Mouse (Mus musculus): ENCODE results near the gene Tns3. TPM values are rescaled to one million over a fixed set of nuclear protein-coding genes. Genes with fewer than 3 reads are reported as not detected.

The Tns3 gene
- polyA plus RNA-seq, 1 experiment from 2014 or later: 45.3 TPM

DNA sequence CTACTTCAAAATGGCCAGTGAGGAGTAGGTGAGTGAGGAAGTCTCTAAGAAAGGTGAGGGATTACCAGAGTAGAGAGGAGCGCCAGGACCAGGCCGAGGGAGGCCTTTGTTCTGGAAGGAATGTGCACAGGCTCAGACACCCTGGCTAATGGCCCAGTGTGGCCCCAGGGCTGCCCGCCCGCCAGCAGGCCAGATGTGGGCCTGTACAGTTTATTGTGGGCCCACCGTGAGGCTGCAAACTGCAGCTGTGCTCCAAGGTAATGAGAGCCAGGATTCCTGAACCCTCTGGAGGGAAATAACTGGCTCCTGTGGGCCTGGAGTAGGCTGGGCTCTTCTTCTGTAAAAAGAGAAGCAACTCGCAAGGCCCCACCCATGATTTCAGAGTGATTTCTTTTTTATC is 5.3 kb downstream of the Tns3 start:
- H3K9ac ChIP-seq: peak overlapping the region; percentile 53; the same call in 1 of the 2 replicates
- H3K27me3 ChIP-seq: no peaks in the 10 kb centered on the region
- peak overlapping the region; percentile 88 for H3K4me2 ChIP-seq (replicated peaks)
- H3K4me3 ChIP-seq: no peak overlapping the region
- 8% methylated on average over 6 of the region's 6 CpGs for WGBS
- peaks cover 9% of the 10 kb centered on the region for H3K9me3 ChIP-seq
- H3K27ac ChIP-seq: peak overlapping the region; percentile 98
- peak; percentile 87 for ATAC-seq (ENCODE audit: low FRiP score, low read depth)
- H3K36me3 ChIP-seq: 0 out of 2 replicates have a peak, but pooled peaks cover 9% of the 10 kb centered on the region
- peaks cover 89% of the 10 kb centered on the region for H3K4me1 ChIP-seq

DNA sequence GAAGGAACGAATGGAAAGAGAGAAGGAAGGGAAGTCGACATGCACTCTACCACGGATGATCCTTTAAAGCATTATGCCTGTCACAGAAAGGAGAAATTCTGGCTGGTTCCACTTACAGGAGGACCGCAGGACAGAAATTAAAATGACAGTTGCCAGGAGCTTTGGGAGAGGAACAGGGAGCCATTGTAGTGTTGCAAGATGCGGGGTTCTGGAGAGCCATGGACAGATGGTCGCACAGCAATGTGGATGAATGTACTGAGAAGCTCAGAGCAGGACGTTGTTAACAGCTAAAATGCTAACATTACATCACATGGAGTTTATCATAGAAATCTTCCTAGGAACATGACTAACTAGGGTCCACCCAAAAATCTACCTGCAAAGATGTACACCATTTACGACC is 6.8 kb downstream of the Tns3 start:
- Histone ChIP-seq H3K36me3 (0 out of 2 replicates have a peak, but pooled peaks cover 9% of the 10 kb centered on the region), H3K4me2 (replicated peaks) (peak overlapping the region; percentile 25), H3K4me3 (no peak overlapping the region)

DNA sequence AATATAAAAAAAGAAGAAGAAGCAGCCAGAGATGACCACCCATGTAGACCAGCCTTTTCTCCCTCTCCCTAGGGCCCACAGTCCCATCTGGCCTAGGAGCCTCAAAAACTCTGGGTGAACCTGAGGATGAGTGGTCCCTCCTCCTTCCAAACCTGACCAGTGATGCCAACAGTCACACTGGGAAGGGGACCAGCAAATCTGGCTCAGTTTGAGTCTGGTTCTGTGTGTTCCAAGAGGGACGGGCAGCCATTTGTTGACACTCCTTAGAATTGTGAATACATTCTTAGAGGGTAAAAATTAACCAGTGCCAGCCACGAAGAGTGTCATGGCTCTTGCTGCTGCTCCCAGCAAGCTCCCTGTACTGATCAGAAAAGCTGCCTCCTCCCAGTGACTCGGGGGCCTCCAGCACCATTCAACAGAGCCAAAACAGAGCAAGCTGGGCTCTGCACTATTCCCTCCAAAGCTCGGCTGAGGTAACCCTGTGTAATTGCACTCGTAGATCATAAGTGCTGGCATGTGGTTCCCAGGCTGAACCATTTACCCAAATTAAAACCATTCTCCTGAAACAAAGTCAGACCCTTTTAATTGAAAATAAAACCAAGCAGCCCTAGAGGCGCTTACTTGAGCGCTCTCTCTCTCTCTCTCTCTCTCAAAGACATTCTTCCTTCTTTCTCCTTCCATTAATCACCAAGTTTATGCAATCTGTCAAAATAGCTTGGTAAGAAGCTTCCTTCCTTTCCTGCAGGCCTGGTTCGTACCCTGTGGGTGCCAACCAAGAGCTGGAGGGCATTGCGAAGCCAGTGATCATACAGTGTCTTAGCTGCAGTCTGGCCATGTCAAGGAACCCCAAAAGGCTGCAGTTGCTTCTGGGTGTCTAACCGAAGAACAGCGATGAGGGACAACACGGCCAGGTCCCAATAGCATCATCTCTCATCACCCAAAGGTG is 7.6 kb downstream of the Tns3 start:
- WGBS: 33% methylated on average over 12 of the region's 12 CpGs
- Histone ChIP-seq H3K4me2 (replicated peaks) (peak overlapping the region; percentile 25), H3K4me3 (no peak overlapping the region), H3K36me3 (0 out of 2 replicates have a peak, but pooled peaks cover 9% of the 10 kb centered on the region), H3K27me3 (no peaks in the 10 kb centered on the region), H3K9me3 (peaks cover 9% of the 10 kb centered on the region), H3K27ac (peak overlapping the region; percentile 98), H3K9ac (no peak overlapping the region), H3K4me1 (peaks cover 99% of the 10 kb centered on the region)
- peak; percentile 62 for ATAC-seq (ENCODE audit: low FRiP score, low read depth)

More for the DNA sequence above, 6.8 kb downstream of the Tns3 start:
- no peaks in the 10 kb centered on the region for H3K27me3 ChIP-seq
- H3K4me1 ChIP-seq: peaks cover 99% of the 10 kb centered on the region
- H3K9me3 ChIP-seq: peaks cover 9% of the 10 kb centered on the region
- H3K27ac ChIP-seq: peak overlapping the region; percentile 98
- no peak overlapping the region for H3K9ac ChIP-seq
- no peak for ATAC-seq (ENCODE audit: low FRiP score, low read depth)
- WGBS: 71% methylated on average over 8 of the region's 8 CpGs

GRCm38 (mm10) chr11:8653800-8654295 is 10.5 kb downstream of the Tns3 start:
- Histone ChIP-seq H3K9ac (peak overlapping the region; percentile 5; the same call in 1 of the 2 replicates), H3K4me2 (replicated peaks) (peak overlapping the region; percentile 50), H3K9me3 (peaks cover 9% of the 10 kb centered on the region), H3K27ac (peak overlapping the region; percentile 93), H3K36me3 (no peaks in the 10 kb centered on the region), H3K4me1 (peaks cover 98% of the 10 kb centered on the region), H3K4me3 (no peak overlapping the region), H3K27me3 (no peaks in the 10 kb centered on the region)
- no peak for ATAC-seq (ENCODE audit: low FRiP score, low read depth)
- WGBS: 35% methylated on average over 13 of the region's 13 CpGs

GRCm38 (mm10) chr11:8652792-8653645 is 11.3 kb downstream of the Tns3 start:
- H3K4me2 ChIP-seq (replicated peaks): peak overlapping the region; percentile 50
- H3K27ac ChIP-seq: peak overlapping the region; percentile 93
- H3K36me3 ChIP-seq: no peaks in the 10 kb centered on the region
- H3K27me3 ChIP-seq: no peaks in the 10 kb centered on the region
- peaks cover 98% of the 10 kb centered on the region for H3K4me1 ChIP-seq
- peaks cover 4% of the 10 kb centered on the region for H3K9me3 ChIP-seq
- H3K4me3 ChIP-seq: no peak overlapping the region
- peak; percentile 65; the same call in 1 of the 2 replicates for ATAC-seq (ENCODE audit: low FRiP score, low read depth)
- H3K9ac ChIP-seq: no peak overlapping the region
- WGBS: 26% methylated on average over 10 of the region's 10 CpGs

GRCm38 (mm10) chr11:8652116-8652714 is 12.1 kb downstream of the Tns3 start:
- ATAC-seq (ENCODE audit: low FRiP score, low read depth): peak; percentile 9; the same call in 1 of the 2 replicates

GRCm38 (mm10) chr11:8651448-8652035 is 12.8 kb downstream of the Tns3 start:
- no peak overlapping the region for H3K9ac ChIP-seq
- 88% methylated on average over 10 of the region's 10 CpGs for WGBS
- no peak for ATAC-seq (ENCODE audit: low FRiP score, low read depth)
- peaks cover 93% of the 10 kb centered on the region for H3K4me1 ChIP-seq
- peak overlapping the region; percentile 93; the same call in 1 of the 2 replicates for H3K27ac ChIP-seq
- H3K9me3 ChIP-seq: no peaks in the 10 kb centered on the region
- peaks cover 7% of the 10 kb centered on the region for H3K36me3 ChIP-seq
- no peak overlapping the region; the same call in 1 of the 2 replicates for H3K4me2 ChIP-seq (replicated peaks)
- no peaks in the 10 kb centered on the region for H3K27me3 ChIP-seq
- no peak overlapping the region for H3K4me3 ChIP-seq

More at GRCm38 (mm10) chr11:8652116-8652714, 12.1 kb downstream of the Tns3 start:
- H3K27ac ChIP-seq: peak overlapping the region; percentile 93
- H3K4me1 ChIP-seq: peaks cover 98% of the 10 kb centered on the region
- H3K9ac ChIP-seq: no peak overlapping the region
- no peak overlapping the region for H3K4me3 ChIP-seq
- H3K4me2 ChIP-seq (replicated peaks): peak overlapping the region; percentile 50
- no peaks in the 10 kb centered on the region for H3K9me3 ChIP-seq
- WGBS: 76% methylated on average over 10 of the region's 10 CpGs
- peaks cover under 1% of the 10 kb centered on the region; the same call in 1 of the 2 replicates for H3K36me3 ChIP-seq
- no peaks in the 10 kb centered on the region for H3K27me3 ChIP-seq

GRCm38 (mm10) chr11:8645609-8646008 is 18.7 kb downstream of the Tns3 start:
- Histone ChIP-seq H3K27me3 (no peaks in the 10 kb centered on the region), H3K4me1 (peaks cover 56% of the 10 kb centered on the region)
- WGBS: 79% methylated on average over 3 of the region's 3 CpGs

DNA sequence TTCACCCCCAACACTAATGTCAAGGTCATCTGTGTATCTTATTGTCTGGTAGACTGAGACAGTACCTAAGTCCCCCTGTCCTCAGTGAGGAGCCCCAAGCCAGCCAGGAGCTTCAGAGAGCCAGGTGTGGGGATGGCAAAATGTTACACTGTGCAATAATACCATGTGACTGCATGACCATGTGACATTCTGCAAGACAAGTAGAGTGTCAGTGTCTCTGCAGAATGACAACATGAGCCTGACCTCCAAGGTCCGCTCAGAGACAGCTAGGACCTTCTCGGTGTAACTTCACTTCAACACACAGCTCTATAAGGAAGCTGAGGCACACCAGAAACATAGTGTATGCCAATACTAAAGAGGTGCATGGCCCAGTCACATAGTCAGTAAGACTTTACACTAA is 20.1 kb downstream of the Tns3 start:
- Histone ChIP-seq H3K9ac (no peak overlapping the region), H3K9me3 (no peaks in the 10 kb centered on the region), H3K27me3 (no peaks in the 10 kb centered on the region), H3K4me2 (replicated peaks) (no peak overlapping the region), H3K4me3 (no peak overlapping the region), H3K36me3 (peaks cover 19% of the 10 kb centered on the region), H3K4me1 (peaks cover 56% of the 10 kb centered on the region), H3K27ac (no peak overlapping the region)
- WGBS: 95% methylated on average over 2 of the region's 2 CpGs
- no peak for ATAC-seq (ENCODE audit: low FRiP score, low read depth)

More at GRCm38 (mm10) chr11:8645609-8646008, 18.7 kb downstream of the Tns3 start:
- Histone ChIP-seq H3K9ac (no peak overlapping the region), H3K36me3 (peaks cover 19% of the 10 kb centered on the region), H3K4me2 (replicated peaks) (no peak overlapping the region), H3K9me3 (no peaks in the 10 kb centered on the region), H3K4me3 (no peak overlapping the region), H3K27ac (no peak overlapping the region)
- ATAC-seq (ENCODE audit: low FRiP score, low read depth): no peak

DNA sequence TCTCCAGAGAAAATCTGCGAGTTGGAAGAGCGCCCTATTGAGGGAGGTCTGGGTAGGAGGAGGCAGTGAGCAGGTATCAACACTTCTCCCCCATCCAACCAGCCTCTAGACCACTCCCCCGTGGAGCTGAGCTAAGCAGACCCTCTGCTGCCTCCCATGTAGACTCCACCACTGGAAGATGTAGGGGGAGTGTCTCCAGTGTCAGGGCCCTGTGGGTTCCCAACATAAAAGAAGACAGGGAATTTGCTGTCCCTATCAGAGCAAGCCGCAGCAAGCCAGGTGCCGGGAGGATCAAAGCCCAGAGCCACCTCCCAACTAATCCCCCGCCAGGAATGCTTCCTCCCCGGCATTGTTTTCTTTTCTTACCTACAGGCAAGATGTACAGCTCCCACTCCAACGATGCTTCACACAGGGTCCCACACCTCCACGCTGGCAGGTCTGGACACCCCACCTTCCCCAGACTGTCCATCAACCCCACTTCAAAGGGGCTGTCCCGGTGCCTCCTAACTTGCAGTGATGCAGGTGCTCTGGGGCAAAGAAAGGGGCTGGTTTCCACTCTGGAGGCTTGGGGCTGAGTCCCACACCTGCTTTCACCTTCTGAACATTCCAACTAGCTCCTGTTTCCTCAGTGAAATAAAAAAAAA is 22.6 kb downstream of the Tns3 start:
- Histone ChIP-seq H3K9me3 (no peaks in the 10 kb centered on the region), H3K27ac (peak overlapping the region; percentile 0; the same call in 1 of the 2 replicates), H3K4me1 (peaks cover 51% of the 10 kb centered on the region), H3K4me2 (replicated peaks) (no peak overlapping the region), H3K4me3 (no peak overlapping the region), H3K36me3 (peaks cover 14% of the 10 kb centered on the region), H3K9ac (no peak overlapping the region), H3K27me3 (no peaks in the 10 kb centered on the region)
- 20% methylated on average over 10 of the region's 10 CpGs for WGBS
- peak; percentile 60 for ATAC-seq (ENCODE audit: low FRiP score, low read depth)
